Mouse (Mus musculus) kidney, adult 2 months (tissue): Measurements from ENCODE around the gene Mapk3.

ENCODE experiments used
- CTCF ChIP-seq: fragments of 200-500 bp; conservative IDR thresholded peaks from 2 replicates; pipeline ENCODE4 v1.5.1; 2011; ENCODE audit warnings: low read depth, mild to moderate bottlenecking, control low read depth, low read length, moderate library complexity, mixed read lengths; ENCODE audit not compliant: insufficient read depth, insufficient read length
- POLR2A ChIP-seq: fragments of 200-500 bp; IDR thresholded peaks from one replicate; pipeline ENCODE4 v1.6.1; 2011; ENCODE audit warnings: low read depth, low read length, control low read depth

DNA sequence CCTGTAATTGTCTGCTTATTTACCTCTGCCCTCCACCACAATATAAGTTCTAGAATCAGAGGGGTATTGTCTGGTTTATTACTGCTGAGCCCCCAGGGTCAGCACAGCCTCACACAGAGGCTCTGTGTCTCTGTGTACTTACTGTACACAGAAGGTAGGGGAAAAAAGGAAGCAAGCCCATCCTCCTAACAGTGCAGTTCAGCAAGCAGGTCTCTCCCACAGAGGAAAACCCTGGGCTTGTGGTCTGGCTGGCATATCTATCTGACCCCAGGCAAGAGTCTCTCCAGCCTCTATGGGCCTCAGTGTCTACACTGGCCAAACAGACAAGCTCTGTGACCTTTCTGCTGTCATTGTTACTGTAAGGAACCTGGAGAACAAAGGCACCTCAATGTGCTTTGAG, 44.4 kb downstream of the Mapk3 start:
- no peak for TF ChIP-seq CTCF
- no peak for TF ChIP-seq POLR2A
